Mouse (Mus musculus) layer of hippocampus, adult 9-10 months (tissue): ENCODE data around the gene Wscd2.
A peak's percentile ranks its signal among the peaks of the same experiment; 100 is the strongest.
"Not testable (repeated sequence)": the region's sequence is repeated elsewhere in the genome, so short reads cannot be mapped to it uniquely, and the experiment has no call there.

Source experiments
- DNase-seq: peaks from one replicate; pipeline ENCODE4 v3.0.0; 2022; ENCODE audit warnings: low spot score

The Wscd2 gene

GRCm38 (mm10) chr5:113583424-113584162 is 93.5 kb downstream of the Wscd2 start:
- no peak for DNase-seq

- DNase-seq, result no peak
Measured at GRCm38 (mm10) chr5:113584439-113584838, 94.3 kb downstream of the Wscd2 start.

- not testable (repeated sequence) for DNase-seq
Measured at GRCm38 (mm10) chr5:113585619-113586457, 95.7 kb downstream of the Wscd2 start.

DNA sequence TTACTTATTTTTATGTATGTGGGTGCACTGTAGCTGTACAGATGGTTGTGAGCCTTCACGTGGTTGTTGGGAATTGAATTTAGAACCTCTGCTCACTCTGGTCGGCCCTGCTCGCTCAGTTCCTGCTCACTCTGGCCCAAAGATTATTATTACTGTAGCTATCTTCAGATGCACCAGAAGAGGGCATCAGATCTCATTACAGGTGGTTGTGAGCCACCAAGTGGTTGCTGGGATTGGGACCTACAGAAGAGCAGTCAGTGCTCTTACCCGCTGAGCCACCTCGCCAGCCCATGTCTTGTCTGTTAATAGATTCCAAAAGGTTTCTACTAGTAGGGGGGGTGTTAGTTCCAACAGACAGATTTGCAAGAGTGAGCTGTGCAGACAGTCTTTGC is 96.3 kb downstream of the Wscd2 start:
- not testable (repeated sequence) for DNase-seq

- DNase-seq, result no peak
Measured at GRCm38 (mm10) chr5:113590010-113590640, 100.0 kb downstream of the Wscd2 start.

DNA sequence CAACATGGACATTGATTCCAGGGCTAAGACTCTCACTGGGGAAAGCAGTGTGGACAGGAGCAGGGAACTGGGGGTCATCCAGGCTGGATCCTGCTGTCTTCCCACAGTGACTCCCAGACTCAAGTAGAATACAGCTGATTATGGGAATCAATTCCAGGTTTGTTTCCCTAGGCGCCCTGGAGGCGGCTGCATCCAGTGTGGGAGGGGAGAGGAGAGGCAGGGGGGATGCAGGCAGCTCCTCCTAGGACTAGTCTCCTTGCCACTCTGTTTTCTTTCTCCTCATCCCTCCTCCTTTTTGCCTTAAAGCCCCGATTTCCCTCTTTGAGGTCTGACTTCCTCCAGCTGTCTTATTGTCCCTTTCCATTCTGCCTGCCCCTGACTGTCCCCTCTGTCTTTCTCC is 101.0 kb downstream of the Wscd2 start:
- DNase-seq, result no peak

DNA sequence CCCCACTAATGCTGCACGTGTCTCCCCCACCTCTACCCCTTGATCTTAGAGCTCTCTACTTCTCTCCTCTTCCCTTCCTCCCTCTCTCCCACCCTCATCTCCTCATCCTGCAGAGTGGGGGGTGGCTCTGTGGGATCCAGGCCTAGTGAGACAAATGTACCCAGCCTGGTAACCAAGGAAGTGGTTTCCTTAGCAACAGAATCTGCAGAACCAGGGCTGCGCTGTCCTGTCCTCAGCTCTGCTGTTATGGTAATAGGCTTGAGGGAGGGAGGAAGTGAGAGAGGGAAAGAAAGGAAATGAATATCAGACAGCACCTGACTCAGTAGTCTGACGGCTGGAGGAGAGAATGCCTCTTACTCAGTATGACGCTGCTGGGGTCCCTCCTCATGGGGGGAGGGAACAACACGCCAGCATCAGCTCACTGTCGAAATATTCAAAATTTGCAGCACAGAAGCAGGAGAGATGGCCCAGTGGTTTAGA is 101.7 kb downstream of the Wscd2 start:
- DNase-seq, result peak; percentile 73

GRCm38 (mm10) chr5:113593911-113594705 is 104.0 kb downstream of the Wscd2 start:
- DNase-seq, result no peak

- DNase-seq, result no peak
Measured at GRCm38 (mm10) chr5:113596252-113596651, 106.1 kb downstream of the Wscd2 start.

- no peak for DNase-seq
Measured at GRCm38 (mm10) chr5:113596780-113597353, 106.7 kb downstream of the Wscd2 start.

DNA sequence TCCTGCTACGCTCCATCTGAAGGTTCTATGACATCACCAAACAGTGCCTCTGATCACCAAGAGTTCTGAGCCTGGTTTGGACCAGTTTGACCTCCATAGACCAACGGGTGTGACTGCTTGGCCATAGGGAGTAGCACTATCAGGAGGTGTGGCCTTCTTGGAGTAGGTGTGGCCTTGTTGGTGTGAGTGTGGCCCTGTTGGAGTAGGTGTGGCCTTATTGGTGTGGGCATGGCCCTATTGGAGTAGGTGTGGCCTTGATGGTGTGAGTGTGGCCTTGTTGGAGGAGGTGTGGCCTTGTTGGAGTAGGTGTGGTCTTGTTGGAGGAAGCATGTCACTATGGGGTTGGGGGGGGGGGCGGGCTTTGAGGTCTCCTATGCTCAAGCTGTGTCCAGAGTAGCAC is 110.0 kb downstream of the Wscd2 start:
- no peak for DNase-seq

DNA sequence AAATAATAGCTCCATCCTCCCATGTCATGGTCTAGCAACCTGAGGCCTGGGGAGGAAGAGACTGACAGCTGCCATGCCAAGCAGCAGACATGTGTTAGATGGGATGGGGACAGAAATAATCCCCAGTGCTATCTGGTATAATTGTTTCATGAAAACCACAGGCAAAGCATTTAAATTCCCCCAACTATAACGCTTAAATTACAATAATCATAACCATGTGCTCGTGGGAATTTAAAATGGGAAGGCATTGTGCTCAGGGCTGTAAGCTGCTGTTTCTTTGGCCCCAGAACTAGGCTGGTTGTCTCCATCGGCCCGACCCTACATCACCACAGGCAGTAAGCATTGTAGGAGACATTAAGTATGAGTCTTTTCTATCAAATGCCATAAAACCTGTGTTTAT is 110.7 kb downstream of the Wscd2 start:
- no peak for DNase-seq

DNA sequence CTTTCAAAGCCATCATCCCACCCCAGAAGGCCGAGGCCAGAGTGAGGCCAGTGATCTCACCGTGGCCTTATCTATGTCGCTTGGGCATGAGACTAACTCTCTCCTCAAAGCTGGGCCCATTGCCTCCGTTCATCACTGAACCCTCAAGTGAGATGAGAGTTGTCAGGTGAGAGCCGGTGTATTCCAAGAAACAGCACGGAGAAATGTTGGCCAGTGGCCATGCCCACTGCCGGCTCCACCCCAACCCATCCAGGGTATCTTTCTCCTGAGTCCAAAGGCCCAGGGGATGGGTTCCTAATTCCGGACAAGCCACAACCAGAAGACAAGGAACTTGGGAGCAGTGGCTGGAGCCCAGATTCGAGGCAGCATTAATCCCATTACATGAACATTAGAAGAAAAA is 113.3 kb downstream of the Wscd2 start:
- DNase-seq, result no peak

- no peak for DNase-seq
Measured at GRCm38 (mm10) chr5:113604758-113605157, 114.6 kb downstream of the Wscd2 start.

DNA sequence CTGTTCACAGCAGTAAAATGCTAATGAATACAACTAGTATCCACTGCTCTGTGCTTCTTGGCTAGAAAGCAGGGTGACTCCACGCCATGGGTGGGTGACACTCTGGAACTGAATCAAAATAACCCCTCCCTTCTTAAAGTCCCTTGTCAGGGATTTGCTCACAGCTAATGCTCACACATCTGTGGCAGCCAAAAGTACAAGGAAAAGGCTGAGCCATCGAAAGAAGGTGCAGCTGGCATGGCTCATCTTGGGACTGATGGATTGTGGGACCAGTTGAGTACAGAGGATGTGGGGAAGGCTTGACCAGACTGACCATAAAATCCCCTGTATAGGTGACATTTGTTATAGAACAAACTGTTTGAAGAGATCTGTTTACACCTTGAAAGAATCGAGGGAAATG is 116.0 kb downstream of the Wscd2 start:
- no peak for DNase-seq

GRCm38 (mm10) chr5:113606961-113607785 is 117.0 kb downstream of the Wscd2 start:
- no peak for DNase-seq

DNA sequence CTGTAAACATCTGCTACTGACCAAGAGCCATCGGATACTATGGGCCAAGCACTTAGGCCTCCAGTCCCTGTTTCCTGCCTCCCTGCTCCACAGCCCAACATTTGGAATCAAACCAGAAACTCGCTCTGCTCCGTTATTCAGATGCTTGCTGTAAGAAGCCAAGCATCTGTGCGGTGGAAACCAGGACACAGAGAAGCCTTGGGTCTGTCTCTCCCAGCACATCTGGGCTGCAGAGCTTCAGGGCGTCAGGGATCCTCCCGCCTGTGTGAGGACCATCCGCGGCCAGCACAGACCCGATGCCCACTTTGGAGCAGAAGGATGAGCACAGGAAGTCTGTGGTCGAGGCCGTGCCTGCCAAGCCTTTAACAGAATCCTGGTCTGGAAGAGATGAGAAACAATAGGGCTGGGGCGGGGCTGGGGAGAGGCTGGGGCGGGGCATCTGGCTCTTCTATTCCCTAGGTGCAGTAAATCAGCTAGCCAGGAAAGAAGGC is 117.9 kb downstream of the Wscd2 start:
- no peak for DNase-seq

DNA sequence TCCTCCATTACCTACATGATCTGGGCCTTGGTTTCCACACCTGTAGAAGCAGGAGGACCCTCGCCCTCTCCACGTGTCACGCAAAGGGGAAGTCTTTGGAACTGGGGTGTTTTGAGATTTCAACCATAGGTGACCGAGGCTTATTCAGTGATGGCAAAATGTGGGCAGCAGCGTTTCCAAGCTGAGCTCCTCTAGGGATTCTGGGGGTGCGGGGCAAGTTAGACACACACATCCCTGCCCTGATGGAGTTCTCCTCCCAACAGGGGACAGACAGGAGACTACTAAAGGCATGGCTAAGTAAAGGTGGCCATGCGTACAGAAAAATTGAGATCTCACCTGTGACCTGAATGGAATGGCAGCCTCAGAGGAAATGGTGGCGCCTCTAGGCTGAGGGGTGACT is 118.4 kb downstream of the Wscd2 start:
- DNase-seq, result no peak

- no peak for DNase-seq
Measured at GRCm38 (mm10) chr5:113609891-113610290, 119.8 kb downstream of the Wscd2 start.

GRCm38 (mm10) chr5:113610490-113610889 is 120.4 kb downstream of the Wscd2 start:
- DNase-seq, result no peak
